Mouse (Mus musculus) kidney, adult 2 months (tissue): ENCODE measurements around the gene Rabgef1. TPM values are rescaled to one million over a fixed set of nuclear protein-coding genes. Genes with fewer than 3 reads are reported as not detected.
A peak's percentile ranks its signal among the peaks of the same experiment; 100 is the strongest.

Experiments
- DNase-seq: peaks from one replicate; pipeline ENCODE4 v3.0.0; 2021
- H3K27ac ChIP-seq: fragments of 200-500 bp; 2 replicates; pipeline ENCODE4 v1.5.1; 2012; ENCODE audit warnings: low read depth, low read length, control low read depth, inconsistent platforms; ENCODE audit not compliant: insufficient read depth
- H3K27me3 ChIP-seq: fragments of 200-500 bp; replicated peaks from 2 replicates; pipeline ENCODE4 v1.6.1; 2012; ENCODE audit warnings: mild to moderate bottlenecking, moderate library complexity, low read length, inconsistent platforms; ENCODE audit not compliant: control insufficient read depth, insufficient read depth
- H3K36me3 ChIP-seq: fragments of 200-500 bp; 2 replicates; pipeline ENCODE4 v1.6.1; 2012; ENCODE audit warnings: mild to moderate bottlenecking, moderate library complexity, low read length, inconsistent platforms; ENCODE audit not compliant: control insufficient read depth, insufficient read depth
- H3K4me1 ChIP-seq: fragments of 200-500 bp; 2 replicates; pipeline ENCODE4 v1.6.1; 2011; ENCODE audit warnings: low read length; ENCODE audit not compliant: control insufficient read depth, insufficient read depth
- H3K4me3 ChIP-seq: fragments of 200-500 bp; 2 replicates; pipeline ENCODE4 v1.5.1; 2011; ENCODE audit warnings: mild to moderate bottlenecking, low read depth, low read length, control low read depth; ENCODE audit not compliant: insufficient read depth
- CTCF ChIP-seq: fragments of 200-500 bp; conservative IDR thresholded peaks from 2 replicates; pipeline ENCODE4 v1.5.1; 2011; ENCODE audit warnings: low read depth, mild to moderate bottlenecking, control low read depth, low read length, moderate library complexity, mixed read lengths; ENCODE audit not compliant: insufficient read depth, insufficient read length
- POLR2A ChIP-seq: fragments of 200-500 bp; IDR thresholded peaks from one replicate; pipeline ENCODE4 v1.6.1; 2011; ENCODE audit warnings: low read depth, low read length, control low read depth
- WGBS: fragments of 180-500 bp; shearing (Covaris S2); methylation state at CpG from one replicate; pipeline ENCODE4 v1.1.7; 2018; 5-methylcytosine and 5-hydroxymethylcytosine counted together
- polyA plus RNA-seq: library from polyadenylated mRNA; depleted of rRNA; stranded (reverse); fragments of >200 nt; gene quantifications from 2 replicates; pipeline ENCODE4 v1.2.3, GENCODE M21; 2012

Rabgef1 gene
- polyA plus RNA-seq, 1 experiment: 18.4 TPM

- no peaks in the 10 kb centered on the region for H3K27me3 ChIP-seq
- H3K4me3 ChIP-seq: no peak within 1 kb of the TSS
- H3K36me3 ChIP-seq: no peaks in the 10 kb centered on the region
- TF ChIP-seq CTCF (no peak), POLR2A (no peak)
- H3K27ac ChIP-seq: no peak within 1 kb of the TSS
- H3K4me1 ChIP-seq: 0 out of 2 replicates have a peak, but pooled peaks cover 6% of the 10 kb centered on the region
- WGBS: 84% methylated on average over 7 of the region's 7 CpGs
- DNase-seq: no peak
Measured at GRCm38 (mm10) chr5:130216781-130217180, 45.2 kb downstream of the Rabgef1 start, which contains the start of gene Tmem248. Gene Tmem248 (plus strand): TSS chr5:130217081.

GRCm38 (mm10) chr5:130217406-130217805 is 45.8 kb downstream of the Rabgef1 start:
- Histone ChIP-seq H3K4me3 (no peak overlapping the region), H3K27ac (no peak overlapping the region), H3K27me3 (no peaks in the 10 kb centered on the region), H3K36me3 (no peaks in the 10 kb centered on the region), H3K4me1 (0 out of 2 replicates have a peak, but pooled peaks cover 6% of the 10 kb centered on the region)
- TF ChIP-seq CTCF: no peak
- TF ChIP-seq POLR2A: no peak
- WGBS: 78% methylated on average over 4 of the region's 4 CpGs
- peak; percentile 49 for DNase-seq

- 92% methylated on average over 5 of the region's 5 CpGs for WGBS
- DNase-seq: no peak
- TF ChIP-seq CTCF (no peak), POLR2A (no peak)
- H3K4me3 ChIP-seq: no peak overlapping the region
- no peaks in the 10 kb centered on the region for H3K27me3 ChIP-seq
- peaks cover 9% of the 10 kb centered on the region; the same call in 1 of the 2 replicates for H3K4me1 ChIP-seq
- H3K27ac ChIP-seq: no peak overlapping the region
- H3K36me3 ChIP-seq: no peaks in the 10 kb centered on the region
Measured at GRCm38 (mm10) chr5:130218336-130218735, 46.7 kb downstream of the Rabgef1 start.

GRCm38 (mm10) chr5:130221316-130221715 is 49.7 kb downstream of the Rabgef1 start:
- DNase-seq: peak; percentile 43
- WGBS: 41% methylated on average over 2 of the region's 2 CpGs
- no peak overlapping the region; the same call in 1 of the 2 replicates for H3K27ac ChIP-seq

GRCm38 (mm10) chr5:130221760-130222145 is 50.2 kb downstream of the Rabgef1 start:
- peaks cover 14% of the 10 kb centered on the region; the same call in 1 of the 2 replicates for H3K4me1 ChIP-seq
- under 1% methylated on average over 10 of the region's 10 CpGs for WGBS
- H3K36me3 ChIP-seq: no peaks in the 10 kb centered on the region
- peak overlapping the region; percentile 98 for H3K4me3 ChIP-seq
- H3K27me3 ChIP-seq: no peaks in the 10 kb centered on the region
- DNase-seq: no peak
- H3K27ac ChIP-seq: peak overlapping the region; percentile 94
- TF ChIP-seq CTCF (no peak), POLR2A (no peak)

More at GRCm38 (mm10) chr5:130221316-130221715, 49.7 kb downstream of the Rabgef1 start:
- no peaks in the 10 kb centered on the region for H3K36me3 ChIP-seq
- H3K4me3 ChIP-seq: no peak overlapping the region; the same call in 1 of the 2 replicates
- H3K4me1 ChIP-seq: peaks cover 14% of the 10 kb centered on the region; the same call in 1 of the 2 replicates
- TF ChIP-seq POLR2A (no peak), CTCF (no peak)
- H3K27me3 ChIP-seq: no peaks in the 10 kb centered on the region

- Histone ChIP-seq H3K4me1 (peaks cover 18% of the 10 kb centered on the region), H3K4me3 (peak overlapping the region; percentile 98), H3K27me3 (no peaks in the 10 kb centered on the region), H3K36me3 (no peaks in the 10 kb centered on the region), H3K27ac (peak overlapping the region; percentile 94)
- peak; percentile 96 for DNase-seq
- 1% methylated on average over 88 of the region's 88 CpGs for WGBS
- TF ChIP-seq CTCF (peak; percentile 71), POLR2A (peak; percentile 52)
Measured at GRCm38 (mm10) chr5:130222146-130223004, 50.8 kb downstream of the Rabgef1 start.

- no peak overlapping the region for H3K27ac ChIP-seq
Measured at GRCm38 (mm10) chr5:130226790-130227189, 55.2 kb downstream of the Rabgef1 start.

More at GRCm38 (mm10) chr5:130226790-130227189, 55.2 kb downstream of the Rabgef1 start:
- TF ChIP-seq CTCF: no peak
- no peak for TF ChIP-seq POLR2A
- DNase-seq: no peak
- H3K4me1 ChIP-seq: peaks cover 12% of the 10 kb centered on the region
- no peaks in the 10 kb centered on the region for H3K36me3 ChIP-seq
- WGBS: 70% methylated on average over 3 of the region's 3 CpGs
- H3K4me3 ChIP-seq: no peak overlapping the region
- no peaks in the 10 kb centered on the region for H3K27me3 ChIP-seq
